12 mouse cellular contexts compared by ENCODE assay signal in the genomic region with DNA sequence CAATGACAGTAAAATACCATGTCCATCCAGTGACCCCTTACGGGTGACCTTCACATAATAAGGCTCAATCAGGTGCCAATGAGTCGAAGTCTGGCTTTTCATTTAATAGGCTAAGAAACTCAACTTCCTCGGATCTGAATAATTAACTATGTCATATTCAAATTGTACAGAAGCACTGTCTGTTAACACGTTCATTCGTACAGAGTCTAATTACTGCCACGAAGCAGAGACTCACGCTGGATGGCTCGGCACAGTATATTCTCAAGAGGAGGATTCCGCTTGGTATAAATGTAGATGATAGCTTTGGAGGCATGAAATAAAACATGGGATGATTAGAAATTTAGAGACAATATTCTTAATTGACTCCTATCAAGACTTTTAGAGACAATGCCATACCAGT. TPM values are rescaled to one million over a fixed set of nuclear protein-coding genes. Genes with fewer than 3 reads are reported as not detected.
"Had no signal": no experiment of that assay in that cellular context is flagged by ENCODE, and none has a peak within 500 bp of the region (broad histone marks: within the 10 kb centered on the region; RNA-seq: fewer than 3 reads in every experiment).

No protein-coding gene starts in this region.

- H3K27ac ChIP-seq: limb, embryonic 13.5 days; liver, embryonic 14.5 days; midbrain, embryonic 13.5 days; stomach, postnatal 0 days had no signal

- H3K36me3 ChIP-seq: limb, embryonic 13.5 days; midbrain, embryonic 13.5 days had no signal

- H3K4me1 ChIP-seq: midbrain, embryonic 13.5 days had no signal

- H3K9me3 ChIP-seq: limb, embryonic 13.5 days; midbrain, embryonic 13.5 days had no signal

- H3K4me3 ChIP-seq: limb, embryonic 13.5 days; midbrain, embryonic 13.5 days; myocyte had no signal

- H3K4me2 ChIP-seq: limb, embryonic 13.5 days; midbrain, embryonic 13.5 days had no signal

- H3K27me3 ChIP-seq: midbrain, embryonic 13.5 days had no signal

- H3K9ac ChIP-seq: limb, embryonic 13.5 days; liver, embryonic 14.5 days; midbrain, embryonic 13.5 days had no signal

- ATAC-seq: midbrain, embryonic 13.5 days had no signal

- DNase-seq: kidney, adult 8-10 months; kidney, postnatal 36 days; left cerebral cortex, postnatal 4 days; lung, adult 18-20 months; lung, postnatal 36 days; right cerebral cortex, postnatal 25 days had no signal

RNA-seq across cellular contexts. Expression of a gene that starts 11.0 kb away (rescaled TPM):
- total RNA-seq: neutrophil, adult 5-6 weeks had no signal
- polyA plus RNA-seq: myocyte had no signal
